Mouse (Mus musculus): ENCODE measurements around the gene Mbtd1.

DNA sequence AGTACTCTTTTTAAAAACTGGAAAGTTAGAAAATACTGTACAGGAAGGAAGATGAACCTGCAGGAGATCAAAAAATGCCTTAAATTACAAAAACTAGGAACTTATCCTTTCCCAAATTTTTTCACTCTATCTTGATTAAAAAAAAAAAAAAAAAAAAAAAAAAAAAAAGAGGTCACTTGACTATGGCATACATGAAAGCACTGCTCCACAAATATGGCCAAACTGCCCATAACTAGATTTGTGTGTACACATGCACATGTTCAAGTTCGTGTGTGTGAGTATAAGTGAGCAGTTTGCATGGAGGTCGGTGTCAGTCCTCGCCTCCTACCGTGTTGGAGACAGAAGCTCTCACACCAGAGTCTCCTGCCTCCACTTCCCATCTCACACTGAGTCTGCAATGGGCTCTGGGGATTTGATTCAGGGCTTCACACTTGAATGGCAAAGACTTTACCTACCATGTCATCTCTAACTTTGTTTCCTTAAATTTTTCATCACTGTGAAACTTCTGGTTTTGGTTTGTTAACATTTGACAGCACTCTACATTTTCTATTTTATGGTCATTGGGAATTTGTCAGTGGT is 23.5 kb upstream of the Mbtd1 start:
- no peak for TF ChIP-seq EP300 (optimal IDR thresholded peaks at IDR 0.05)
- no peak for TF ChIP-seq CTCF (IDR thresholded peaks at IDR 0.05; ENCODE audit: low read depth)

Data from stomach, postnatal 0 days (tissue).